Mouse (Mus musculus) liver, adult 2 months (tissue): ENCODE data around the gene Slc9a7.

Experiments used
- CTCF ChIP-seq: fragments of 200-500 bp; IDR thresholded peaks from 2 replicates; pipeline ENCODE4 v1.5.1; 2011; ENCODE audit warnings: low read depth, low read length, control low read depth
- POLR2A ChIP-seq: fragments of 200-500 bp; IDR thresholded peaks from 2 replicates; pipeline ENCODE4 v1.6.1; 2011; ENCODE audit warnings: low read length, control low read depth; ENCODE audit not compliant: insufficient read depth; ENCODE audit errors: extremely low read depth

GRCm38 (mm10) chrX:20060096-20060768, 231.4 kb downstream of the Slc9a7 start:
- TF ChIP-seq POLR2A (no peak), CTCF (no peak)
